Mouse (Mus musculus) olfactory bulb, adult 2 months (tissue): Measurements from ENCODE around the gene Hes3. TPM values are rescaled to one million over a fixed set of nuclear protein-coding genes. Genes with fewer than 3 reads are reported as not detected.

ENCODE experiments used
- H3K27ac ChIP-seq: fragments of 200-500 bp; 2 replicates; pipeline ENCODE4 v1.5.1; 2012; ENCODE audit warnings: low read depth, low read length; ENCODE audit not compliant: insufficient read depth
- H3K4me1 ChIP-seq: fragments of 200-500 bp; 2 replicates; pipeline ENCODE4 v1.6.1; 2012; ENCODE audit warnings: low read length; ENCODE audit not compliant: control insufficient read depth, insufficient read depth
- H3K4me3 ChIP-seq: fragments of 200-500 bp; 2 replicates; pipeline ENCODE4 v1.5.1; 2012; ENCODE audit warnings: mild to moderate bottlenecking, low read depth, low read length, moderate library complexity; ENCODE audit not compliant: insufficient read depth
- CTCF ChIP-seq: fragments of 200-500 bp; IDR thresholded peaks from 2 replicates; pipeline ENCODE4 v1.5.1; 2012; ENCODE audit warnings: low read depth, mild to moderate bottlenecking, low read length, moderate library complexity; ENCODE audit not compliant: insufficient read depth
- POLR2A ChIP-seq: fragments of 200-500 bp; IDR thresholded peaks from 2 replicates; pipeline ENCODE4 v1.6.1; 2012; ENCODE audit warnings: mild to moderate bottlenecking, low read depth, low read length, moderate library complexity; ENCODE audit not compliant: insufficient read depth
- WGBS: fragments of 180-500 bp; shearing (Covaris S2); methylation state at CpG from one replicate; pipeline ENCODE4 v1.1.7; 2018; 5-methylcytosine and 5-hydroxymethylcytosine counted together
- polyA plus RNA-seq: library from polyadenylated mRNA; stranded (reverse); fragments of >200 nt; gene quantifications from 2 replicates; pipeline ENCODE4 v1.2.4, GENCODE M21; 2012; ENCODE audit warnings: low replicate concordance; ENCODE audit not compliant: missing spikeins, insufficient read depth, insufficient read length

The Hes3 gene
- polyA plus RNA-seq, 1 experiment, result not detected

DNA sequence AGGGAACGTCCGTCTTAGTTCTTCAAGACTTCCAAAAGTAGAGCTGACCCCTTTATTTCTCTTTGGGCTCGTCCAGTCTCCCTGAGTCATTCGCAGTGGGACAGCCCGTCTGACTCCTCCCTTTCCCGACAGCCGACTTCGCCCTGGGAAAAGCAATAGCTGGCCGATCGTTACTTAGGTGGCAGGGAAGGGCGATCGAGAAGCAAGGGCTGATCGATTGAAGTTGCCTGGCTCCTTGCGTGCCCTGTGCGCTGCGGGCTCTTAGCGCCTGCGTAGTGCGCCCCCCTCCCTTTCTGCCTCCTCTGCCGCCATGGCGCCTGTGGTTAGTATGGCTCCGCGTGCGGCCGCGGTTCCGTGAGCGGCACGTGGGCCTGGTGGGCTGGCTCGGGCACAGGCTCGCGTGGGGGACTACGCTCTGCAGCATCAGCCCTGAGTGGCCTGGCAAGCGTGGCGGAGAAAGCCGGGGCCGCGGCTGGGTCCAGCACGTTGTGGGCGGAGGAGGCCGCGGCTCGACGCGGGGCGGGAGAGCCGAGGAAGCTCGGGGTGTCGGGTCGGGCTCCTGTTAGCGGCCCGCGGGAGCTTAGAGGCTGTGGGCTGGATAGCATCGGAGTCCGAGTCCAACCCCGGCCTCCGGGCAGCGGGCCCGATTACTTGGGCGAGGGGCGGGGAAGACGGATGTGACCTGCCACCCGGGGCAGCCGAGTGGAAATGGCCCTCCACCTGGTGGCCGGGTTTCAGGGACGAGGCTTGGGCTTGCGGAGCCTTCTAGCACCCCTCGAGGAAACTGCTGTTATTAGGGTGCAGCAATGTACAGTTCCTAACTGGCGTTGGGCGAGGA lies 34.3 kb upstream of the Hes3 start, which contains the start of gene Rpl22:
Rpl22 (plus strand) TSS at position 169 of the 838 bp plus-strand sequence.
- peak within 1 kb of the TSS; percentile 53; the same call in 1 of the 2 replicates for H3K27ac ChIP-seq
- no peak for TF ChIP-seq CTCF
- TF ChIP-seq POLR2A, result peak; percentile 53
- peaks cover 7% of the 10 kb centered on the region for H3K4me1 ChIP-seq
- peak within 1 kb of the TSS; percentile 75 for H3K4me3 ChIP-seq
- WGBS, result under 1% methylated on average over 70 of the region's 70 CpGs

- H3K27ac ChIP-seq, result no peak overlapping the region
- WGBS, result 53% methylated on average over 16 of the region's 16 CpGs
- peak overlapping the region; percentile 30 for H3K4me3 ChIP-seq
- peaks cover 7% of the 10 kb centered on the region for H3K4me1 ChIP-seq
- no peak for TF ChIP-seq POLR2A
- no peak for TF ChIP-seq CTCF
Observed at GRCm38 (mm10) chr4:152324641-152325562, 33.4 kb upstream of the Hes3 start.

DNA sequence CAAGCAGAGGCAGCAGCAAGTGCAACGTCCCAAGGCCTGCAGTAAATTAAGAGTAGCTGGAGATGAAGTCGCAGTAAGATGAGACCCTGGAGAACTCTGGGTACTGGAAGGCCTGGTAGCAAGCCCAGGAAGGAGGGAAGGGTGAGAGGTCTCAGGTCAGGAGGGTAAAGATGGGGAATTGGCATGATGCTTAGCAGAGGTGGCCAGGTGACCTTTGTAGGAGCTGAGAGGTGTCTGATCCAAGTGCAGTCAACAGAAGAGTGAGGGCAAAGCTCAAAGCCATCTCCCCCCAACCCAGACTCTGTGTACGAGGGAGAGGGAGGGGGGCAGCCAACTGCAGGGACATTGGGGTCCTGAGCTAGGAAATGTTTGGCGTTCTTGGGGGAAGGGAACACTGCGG lies 30.0 kb upstream of the Hes3 start:
- WGBS, result 62% methylated on average over 5 of the region's 5 CpGs
- peaks cover 7% of the 10 kb centered on the region for H3K4me1 ChIP-seq
- TF ChIP-seq POLR2A (no peak), CTCF (no peak)
- H3K27ac ChIP-seq, result no peak overlapping the region
- H3K4me3 ChIP-seq, result no peak overlapping the region

DNA sequence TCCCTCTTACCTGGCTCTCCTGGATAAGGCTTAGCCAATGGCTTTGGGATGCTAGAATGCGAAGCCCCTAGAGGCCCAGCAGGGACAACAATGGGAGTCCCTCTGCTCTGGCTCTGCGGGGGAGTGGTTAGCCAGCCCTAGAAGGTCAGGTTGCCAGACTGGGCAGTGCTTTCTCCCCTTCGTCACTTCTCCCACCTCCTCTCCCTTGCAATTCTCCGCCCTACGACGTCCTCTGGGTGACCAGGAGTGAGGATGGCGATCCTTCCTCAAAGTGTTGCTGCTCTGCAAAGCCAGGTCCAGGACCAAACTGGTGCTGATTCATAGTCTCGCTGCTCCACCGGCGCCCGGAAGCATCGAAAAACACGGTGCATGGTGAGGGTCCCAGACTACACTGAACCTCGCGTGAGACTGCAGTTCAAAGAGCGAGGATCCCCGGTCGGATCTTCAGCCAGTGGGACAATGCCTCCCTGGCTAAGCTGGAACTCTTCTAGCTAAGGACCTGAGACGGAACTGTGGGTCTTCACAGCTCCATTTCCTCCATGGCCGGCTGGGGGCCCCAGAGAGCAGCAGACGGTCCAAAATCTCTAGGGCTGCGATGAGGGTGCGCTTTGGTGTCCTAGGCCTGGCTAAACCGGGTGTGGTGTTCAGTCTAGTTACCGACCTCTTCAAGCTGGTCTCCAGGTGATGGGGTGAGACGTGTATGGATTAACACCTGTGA lies 27.2 kb upstream of the Hes3 start, which contains the start of gene Rnf207:
Rnf207 (minus strand) TSS at position 477 of the 718 bp plus-strand sequence.
- Histone ChIP-seq H3K4me1 (peaks cover 14% of the 10 kb centered on the region), H3K4me3 (no peak within 1 kb of the TSS), H3K27ac (no peak within 1 kb of the TSS)
- 9% methylated on average over 26 of the region's 26 CpGs for WGBS
- TF ChIP-seq POLR2A, result no peak
- peak; percentile 64 for TF ChIP-seq CTCF

GRCm38 (mm10) chr4:152317631-152318033 lies 26.2 kb upstream of the Hes3 start:
- H3K4me3 ChIP-seq, result no peak overlapping the region
- H3K4me1 ChIP-seq, result peaks cover 25% of the 10 kb centered on the region
- WGBS, result 82% methylated on average over 6 of the region's 6 CpGs
- no peak overlapping the region for H3K27ac ChIP-seq
- no peak for TF ChIP-seq CTCF
- TF ChIP-seq POLR2A, result no peak

DNA sequence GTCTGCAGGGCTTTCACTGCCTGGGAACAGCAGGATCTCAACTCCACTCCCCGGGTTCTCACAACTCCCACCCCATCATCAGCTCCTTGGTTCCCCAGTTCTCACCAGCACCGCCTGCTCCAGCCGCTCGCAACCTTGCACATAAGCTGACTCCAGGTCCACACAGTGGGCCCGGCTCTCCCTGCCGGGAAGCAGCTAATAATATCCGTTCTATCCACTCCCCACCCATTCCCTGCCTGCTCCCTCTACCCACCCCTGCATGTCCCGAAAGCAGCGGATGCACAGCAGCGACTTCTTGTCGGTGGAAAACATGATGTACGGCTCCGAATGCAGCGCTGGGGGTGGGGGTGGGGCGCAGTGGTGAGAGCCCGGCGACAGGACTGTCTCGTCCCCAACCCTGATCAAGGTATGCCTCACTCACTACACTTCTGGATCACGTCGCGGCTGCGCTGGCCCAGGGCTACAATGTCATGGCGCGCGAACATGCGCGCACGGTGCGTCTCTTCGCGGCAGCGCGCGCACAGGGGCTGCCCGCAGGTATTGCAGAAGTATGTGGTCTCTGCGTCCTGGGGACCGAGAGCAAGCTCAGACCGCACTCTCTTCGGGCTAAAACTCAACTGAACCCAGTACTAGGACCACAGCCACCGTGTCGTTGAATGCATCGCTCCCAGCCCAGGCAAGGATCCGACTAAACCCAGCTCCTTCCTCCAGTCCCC lies 24.2 kb upstream of the Hes3 start:
- H3K4me3 ChIP-seq, result peak overlapping the region; percentile 34
- H3K27ac ChIP-seq, result no peak overlapping the region
- H3K4me1 ChIP-seq, result peaks cover 29% of the 10 kb centered on the region
- no peak for TF ChIP-seq POLR2A
- TF ChIP-seq CTCF, result no peak
- WGBS, result 1% methylated on average over 43 of the region's 43 CpGs

DNA sequence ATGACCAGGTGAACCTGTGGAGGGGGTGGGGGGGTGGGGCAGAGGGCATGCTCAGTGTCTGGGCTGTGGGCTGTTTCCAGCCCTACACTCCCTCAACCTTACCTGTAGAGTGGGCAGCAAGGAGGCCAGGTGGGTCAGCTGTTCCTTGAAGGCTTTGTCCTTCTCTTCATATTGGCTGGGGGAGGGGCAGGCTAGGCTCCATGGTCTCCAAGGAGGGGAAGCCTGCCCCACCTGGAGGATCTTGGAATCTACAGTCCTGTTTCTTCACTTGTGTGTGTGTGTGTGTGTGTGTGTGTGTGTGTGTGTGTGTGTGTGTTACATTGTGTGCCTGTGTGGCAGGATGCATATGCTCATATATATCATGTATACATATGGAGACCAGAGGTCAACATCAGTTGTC lies 22.5 kb upstream of the Hes3 start:
- H3K27ac ChIP-seq, result no peak overlapping the region
- H3K4me3 ChIP-seq, result no peak overlapping the region
- H3K4me1 ChIP-seq, result peaks cover 29% of the 10 kb centered on the region
- TF ChIP-seq CTCF, result no peak
- TF ChIP-seq POLR2A, result no peak

DNA sequence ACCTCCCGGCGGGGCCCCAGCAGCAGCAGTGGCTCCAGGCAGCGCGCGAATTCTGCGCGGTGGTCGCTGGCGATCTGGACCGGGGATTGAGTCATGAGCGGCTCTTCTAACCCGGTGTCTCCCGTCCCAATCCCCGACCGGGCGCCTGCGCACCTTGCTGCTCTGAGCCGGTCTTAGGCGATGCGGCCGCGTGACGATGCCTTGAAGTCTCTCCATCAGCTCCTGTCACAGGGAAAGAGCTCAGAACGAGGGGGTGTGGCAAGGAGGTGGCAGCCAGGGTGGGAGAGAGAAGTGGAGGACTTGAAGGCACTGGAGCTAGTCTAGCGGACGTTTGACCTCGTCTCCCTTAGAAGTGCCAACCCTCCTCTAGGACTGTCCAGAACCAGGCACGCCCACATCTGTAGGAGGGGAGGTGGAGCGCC lies 21.8 kb upstream of the Hes3 start:
- Histone ChIP-seq H3K4me1 (peaks cover 25% of the 10 kb centered on the region), H3K4me3 (peak overlapping the region; percentile 27), H3K27ac (no peak overlapping the region)
- WGBS, result under 1% methylated on average over 29 of the region's 29 CpGs
- TF ChIP-seq POLR2A (no peak), CTCF (no peak)
